Mouse (Mus musculus) cortical plate, adult 2 months (tissue): ENCODE data around the gene Chrm4. TPM values are rescaled to one million over a fixed set of nuclear protein-coding genes. Genes with fewer than 3 reads are reported as not detected.

Experiments used
- H3K27ac ChIP-seq: fragments of 200-500 bp; 2 replicates; pipeline ENCODE4 v1.5.1; 2012; ENCODE audit warnings: low read length, control low read depth, inconsistent platforms; ENCODE audit not compliant: insufficient read depth
- H3K4me1 ChIP-seq: fragments of 200-500 bp; 2 replicates; pipeline ENCODE4 v1.6.1; 2011; ENCODE audit warnings: low read length; ENCODE audit not compliant: control insufficient read depth, insufficient read depth
- H3K4me3 ChIP-seq: fragments of 200-500 bp; 2 replicates; pipeline ENCODE4 v1.5.1; 2011; ENCODE audit warnings: mild to moderate bottlenecking, low read length, control low read depth; ENCODE audit not compliant: insufficient read depth
- CTCF ChIP-seq: fragments of 200-500 bp; IDR thresholded peaks from 2 replicates; pipeline ENCODE4 v1.5.1; 2011; ENCODE audit warnings: mild to moderate bottlenecking, control low read depth, low read length; ENCODE audit not compliant: insufficient read depth; ENCODE audit errors: extremely low read depth
- POLR2A ChIP-seq: fragments of 200-500 bp; IDR thresholded peaks from 2 replicates; pipeline ENCODE4 v1.6.1; 2011; ENCODE audit warnings: mild to moderate bottlenecking, low read length, control low read depth; ENCODE audit not compliant: insufficient read depth; ENCODE audit errors: extremely low read depth
- polyA plus RNA-seq: library from polyadenylated mRNA; depleted of rRNA; stranded (reverse); fragments of >200 nt; gene quantifications from 2 replicates; pipeline ENCODE4 v1.2.3, GENCODE M21; 2012

Gene Chrm4
- polyA plus RNA-seq, 1 experiment: 45.0 TPM

DNA sequence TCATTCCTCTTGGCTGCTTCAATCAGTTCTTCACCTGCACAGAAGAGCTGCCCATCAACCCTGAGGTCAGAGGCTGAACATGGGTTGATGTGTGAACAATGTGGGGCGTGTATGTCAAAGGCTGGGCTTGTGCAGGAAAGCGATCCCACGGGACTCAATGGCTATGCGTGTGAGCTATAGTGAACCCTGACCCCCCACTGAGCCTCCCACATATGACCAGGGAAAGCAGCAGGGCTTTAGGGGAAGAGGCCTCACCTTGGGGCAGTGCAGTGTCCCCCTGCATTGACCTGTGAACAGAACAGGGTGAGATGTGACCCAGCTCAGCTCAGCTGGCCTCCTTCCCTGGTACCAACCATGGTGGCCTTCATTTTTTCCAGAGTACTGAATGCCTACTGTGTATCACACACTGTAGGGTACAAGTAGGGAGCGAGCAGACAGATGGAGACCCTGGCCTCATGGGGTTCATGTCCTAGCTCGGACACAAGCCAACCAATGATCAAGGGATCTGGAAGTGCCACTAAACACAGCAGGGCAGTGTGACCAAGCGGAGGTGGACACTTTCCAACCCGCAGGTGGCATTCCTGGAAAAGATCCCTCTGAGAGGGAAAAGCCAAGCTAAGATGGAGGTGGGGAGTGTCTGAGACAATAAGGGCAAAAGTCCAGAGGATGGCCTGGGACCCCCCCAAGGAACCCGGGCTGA lies 7.9 kb downstream of the Chrm4 start:
- 0 out of 2 replicates have a peak, but pooled peaks cover 2% of the 10 kb centered on the region for H3K4me1 ChIP-seq
- no peak overlapping the region for H3K4me3 ChIP-seq
- H3K27ac ChIP-seq: no peak overlapping the region
- TF ChIP-seq POLR2A: no peak
- no peak for TF ChIP-seq CTCF

DNA sequence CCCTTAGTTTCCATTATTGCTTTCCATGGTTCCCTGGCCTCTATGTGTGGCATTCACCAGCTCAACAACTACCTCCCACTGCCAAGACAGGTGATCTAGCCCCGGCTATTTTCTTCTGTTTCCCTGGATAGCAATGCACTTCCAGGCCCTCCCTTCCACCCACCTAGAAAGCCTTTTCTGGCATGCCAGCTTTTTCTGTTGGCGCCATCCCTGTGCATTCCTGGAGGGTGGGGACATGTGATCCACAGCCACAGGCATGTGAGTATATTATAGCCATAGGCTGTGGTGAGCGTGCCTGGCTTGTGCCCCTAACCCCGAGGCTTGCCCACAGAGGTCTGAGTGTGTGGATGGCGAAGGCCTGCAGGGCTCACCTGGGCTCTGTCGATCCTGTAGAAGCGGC lies 9.1 kb downstream of the Chrm4 start:
- peak overlapping the region; percentile 88 for H3K27ac ChIP-seq
- H3K4me3 ChIP-seq: no peak overlapping the region
- TF ChIP-seq CTCF: no peak
- H3K4me1 ChIP-seq: 0 out of 2 replicates have a peak, but pooled peaks cover 2% of the 10 kb centered on the region

DNA sequence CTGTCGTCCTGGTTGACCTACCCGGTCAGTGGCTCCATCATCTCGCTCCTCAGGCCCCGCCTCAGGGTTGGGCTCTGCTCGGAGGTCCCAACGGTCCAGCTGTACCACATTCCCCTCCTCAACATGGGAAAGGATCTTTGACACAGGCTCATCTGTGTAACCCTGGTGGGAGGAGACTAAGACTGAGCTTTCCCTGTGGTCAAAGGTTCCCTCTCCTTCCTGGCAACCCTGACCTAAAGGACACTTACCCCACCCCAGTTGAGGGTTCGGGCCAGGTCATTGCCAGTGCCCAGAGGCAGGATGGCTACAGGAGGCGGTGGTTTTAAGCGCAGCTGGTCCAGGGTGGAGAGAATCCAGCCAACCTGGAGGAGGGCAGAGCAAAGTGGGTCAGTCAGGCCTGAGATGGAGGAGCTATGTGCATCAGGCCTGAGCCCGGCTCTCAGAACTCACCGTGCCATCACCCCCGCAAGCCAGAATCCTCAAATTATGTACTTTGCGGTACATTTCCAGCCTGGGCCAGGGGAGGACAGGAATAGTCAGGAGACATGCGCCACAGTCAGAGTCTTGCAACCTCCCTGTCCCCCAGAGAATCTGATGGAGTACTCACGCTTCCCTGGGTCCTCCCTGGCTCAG lies 12.4 kb downstream of the Chrm4 start:
- H3K4me3 ChIP-seq: no peak overlapping the region
- no peak for TF ChIP-seq CTCF
- no peak for TF ChIP-seq POLR2A
- H3K27ac ChIP-seq: no peak overlapping the region
- H3K4me1 ChIP-seq: 0 out of 2 replicates have a peak, but pooled peaks cover 6% of the 10 kb centered on the region

- Histone ChIP-seq H3K27ac (no peak overlapping the region), H3K4me1 (peaks cover 12% of the 10 kb centered on the region), H3K4me3 (no peak overlapping the region)
- TF ChIP-seq CTCF (peak; percentile 6; the same call in 1 of the 2 replicates), POLR2A (no peak)
These were observed 15.3 kb downstream of the Chrm4 start for GRCm38 (mm10) chr2:91942356-91942755.

DNA sequence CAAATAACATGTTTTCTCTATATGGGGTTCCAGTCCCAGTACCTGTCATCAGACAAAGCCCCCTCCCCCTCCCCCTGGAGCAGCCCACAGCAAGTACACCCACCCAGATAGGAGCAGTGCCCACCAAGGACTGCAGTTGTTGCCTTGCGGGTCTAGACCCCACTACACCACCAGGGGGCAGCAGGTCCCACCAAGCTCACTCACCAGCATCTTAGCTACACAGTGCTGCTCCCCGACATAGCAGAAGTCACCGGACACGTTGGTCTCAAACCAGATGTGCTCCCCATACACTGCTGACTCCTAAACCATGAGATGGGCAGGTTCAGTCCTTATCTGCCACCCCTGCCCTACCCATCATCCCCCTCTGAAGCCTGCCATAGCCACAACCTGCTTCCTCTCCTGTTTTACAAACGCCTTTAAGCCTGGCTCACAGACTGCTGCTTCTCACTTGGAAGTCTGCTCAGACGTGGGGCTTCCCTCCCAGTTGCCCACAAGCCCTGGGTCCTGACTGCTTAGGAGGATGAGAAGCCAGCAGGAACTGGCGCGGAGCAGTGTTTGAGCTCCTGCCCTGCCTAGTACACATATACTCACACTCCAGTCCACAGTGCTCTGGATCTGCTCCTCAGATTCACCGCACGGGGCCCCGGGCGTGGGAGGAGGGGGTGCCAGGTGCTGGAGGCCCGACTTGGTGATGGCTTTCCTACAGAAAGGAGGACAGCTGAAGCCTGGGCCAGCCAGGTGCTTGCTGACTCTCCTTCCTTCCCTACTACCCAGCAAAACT lies 17.3 kb downstream of the Chrm4 start:
- TF ChIP-seq POLR2A: no peak
- TF ChIP-seq CTCF: peak; percentile 95
- Histone ChIP-seq H3K27ac (no peak overlapping the region), H3K4me3 (no peak overlapping the region), H3K4me1 (peaks cover 26% of the 10 kb centered on the region)

DNA sequence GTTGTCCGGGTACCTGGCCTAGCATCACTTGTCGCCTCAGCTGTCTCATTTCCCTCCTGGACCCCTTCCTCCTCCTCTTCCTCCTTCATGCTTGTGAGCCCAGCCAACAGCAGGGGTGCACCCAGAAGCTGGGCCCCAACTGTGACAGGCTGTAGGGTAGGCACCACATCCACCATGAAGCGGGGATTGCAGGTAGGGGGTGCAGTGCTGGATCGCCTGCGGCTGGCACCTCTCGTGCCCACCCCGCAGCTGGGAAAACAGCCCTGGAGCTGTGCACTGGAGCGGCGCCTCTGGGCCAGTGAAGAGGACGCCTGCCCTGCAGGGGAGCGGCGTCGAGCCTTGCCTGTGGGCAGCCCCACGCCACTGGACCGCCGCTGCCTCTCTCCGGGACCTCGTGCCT lies 18.4 kb downstream of the Chrm4 start, which contains the start of gene Gm9821:
Gene Gm9821, plus strand, starts transcription at position 221 of the 400 bp plus-strand sequence.
- no peak within 1 kb of the TSS for H3K4me3 ChIP-seq
- no peak for TF ChIP-seq POLR2A
- no peak for TF ChIP-seq CTCF
- peak within 1 kb of the TSS; percentile 48; the same call in 1 of the 2 replicates for H3K27ac ChIP-seq
- peaks cover 32% of the 10 kb centered on the region for H3K4me1 ChIP-seq

- Histone ChIP-seq H3K27ac (peak overlapping the region; percentile 48; the same call in 1 of the 2 replicates), H3K4me3 (no peak overlapping the region), H3K4me1 (peaks cover 33% of the 10 kb centered on the region)
- TF ChIP-seq CTCF: no peak
- no peak for TF ChIP-seq POLR2A
These were observed 19.8 kb downstream of the Chrm4 start for GRCm38 (mm10) chr2:91946836-91947235.

DNA sequence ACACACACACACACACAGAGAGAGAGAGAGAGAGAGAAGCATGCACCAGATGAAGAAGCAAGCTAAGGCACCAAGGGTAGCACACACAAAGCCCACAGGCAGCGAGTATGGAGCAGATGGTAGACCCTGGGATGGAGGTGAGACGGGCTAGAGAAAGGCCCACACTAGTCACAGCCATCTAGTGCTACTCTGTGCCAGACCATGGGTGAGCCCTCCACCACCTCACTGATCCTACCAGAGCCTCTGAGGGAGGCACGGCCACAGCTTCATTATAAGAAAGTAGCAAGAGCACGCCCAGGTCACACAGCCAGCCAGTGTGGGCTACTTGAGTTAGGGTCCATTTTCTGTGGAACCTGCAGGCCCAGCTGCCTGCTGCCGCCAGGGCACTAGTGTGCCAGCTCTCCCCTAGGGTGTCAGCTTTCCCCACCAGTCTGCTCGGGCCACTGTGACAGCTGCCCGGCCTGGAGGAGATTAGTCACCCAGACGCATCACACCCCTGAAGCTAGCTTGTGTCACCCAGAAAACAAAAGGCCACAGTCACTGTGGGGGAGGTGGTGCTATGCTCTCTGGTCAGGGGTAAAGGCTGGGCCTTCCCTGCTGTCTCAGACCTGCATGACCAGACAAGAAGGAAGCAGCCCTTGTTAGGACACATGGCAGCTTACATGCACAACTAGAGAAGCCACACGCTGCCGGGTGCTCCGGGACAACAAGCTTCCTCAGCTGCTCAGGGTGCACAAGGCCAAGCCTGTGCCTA lies 20.5 kb downstream of the Chrm4 start:
- Histone ChIP-seq H3K4me1 (peaks cover 33% of the 10 kb centered on the region), H3K4me3 (0 out of 2 replicates have a peak overlapping the region, but pooled peaks have one; percentile 1), H3K27ac (peak overlapping the region; percentile 67)
- no peak for TF ChIP-seq POLR2A
- no peak for TF ChIP-seq CTCF

DNA sequence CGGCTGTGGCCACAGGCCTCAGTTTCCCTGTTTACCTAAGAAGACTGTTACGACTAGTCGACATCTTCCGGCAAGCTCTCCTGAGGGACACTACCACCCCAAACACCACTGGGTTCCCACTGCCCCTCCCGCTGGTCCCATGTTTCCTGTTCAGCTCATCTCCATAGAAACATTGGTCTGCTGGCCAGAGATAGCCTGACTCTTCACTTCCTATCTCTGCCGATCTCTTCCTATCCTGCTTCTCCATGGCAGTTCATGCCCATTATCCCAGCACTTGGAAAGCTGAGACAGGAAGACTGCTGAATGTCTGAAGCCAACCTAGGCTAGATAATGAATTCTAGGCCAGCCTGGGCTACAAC lies 21.1 kb downstream of the Chrm4 start:
- TF ChIP-seq CTCF (no peak), POLR2A (no peak)
- Histone ChIP-seq H3K4me1 (peaks cover 33% of the 10 kb centered on the region), H3K4me3 (0 out of 2 replicates have a peak overlapping the region, but pooled peaks have one; percentile 1), H3K27ac (peak overlapping the region; percentile 67)
